Mouse (Mus musculus) embryonic fibroblast, embryonic 13.5 days (primary cell): ENCODE results near the gene Zfp667. TPM values are rescaled to one million over a fixed set of nuclear protein-coding genes. Genes with fewer than 3 reads are reported as not detected.
"Not testable (repeated sequence)": the region's sequence is repeated elsewhere in the genome, so short reads cannot be mapped to it uniquely, and the experiment has no call there.

Experiments
- H3K27ac ChIP-seq: 2 replicates; pipeline ENCODE4 v1.5.1; 2012; ENCODE audit warnings: low read length, control low read depth, inconsistent platforms; ENCODE audit not compliant: insufficient read depth
- H3K4me1 ChIP-seq: 2 replicates; pipeline ENCODE4 v1.6.1; 2011; ENCODE audit warnings: low read length; ENCODE audit not compliant: control insufficient read depth, insufficient read depth
- H3K4me3 ChIP-seq: 2 replicates; pipeline ENCODE4 v1.5.1; 2011; ENCODE audit warnings: mild to moderate bottlenecking, control low read depth, low read length; ENCODE audit not compliant: insufficient read depth
- CTCF ChIP-seq: IDR thresholded peaks from 2 replicates; pipeline ENCODE4 v1.5.1; 2011; ENCODE audit warnings: mild to moderate bottlenecking, control low read depth, low read length, moderate library complexity, borderline replicate concordance; ENCODE audit not compliant: insufficient read depth
- POLR2A ChIP-seq: IDR thresholded peaks from 2 replicates; pipeline ENCODE4 v1.6.1; 2011; ENCODE audit warnings: low read depth, mild to moderate bottlenecking, control low read depth, low read length, moderate library complexity
- polyA plus RNA-seq: library from polyadenylated mRNA; stranded (reverse); fragments of >200 nt; gene quantifications from 2 replicates; pipeline ENCODE4 v1.2.4, GENCODE M21; 2011; ENCODE audit warnings: low read depth; ENCODE audit not compliant: missing spikeins, insufficient read length

The Zfp667 gene
- polyA plus RNA-seq, 1 experiment = 4.1 TPM

DNA sequence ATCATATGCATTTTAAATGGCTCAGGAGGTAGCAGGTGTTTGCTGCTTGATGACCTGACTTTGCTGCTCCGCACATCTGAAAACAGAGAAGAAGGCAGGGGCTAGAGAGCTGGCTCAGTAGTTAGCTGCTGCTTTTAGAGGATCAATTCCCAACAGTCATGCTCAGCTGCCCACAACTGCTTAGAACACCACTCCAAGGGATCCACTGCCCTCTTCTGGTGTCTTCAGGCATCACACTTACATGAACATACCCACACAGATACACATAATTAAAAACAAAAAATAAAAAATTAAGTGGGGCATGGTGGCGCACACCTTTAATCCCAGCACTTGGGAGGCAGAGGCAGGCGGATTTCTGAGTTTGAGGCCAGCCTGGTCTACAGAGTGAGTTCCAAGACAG is 24.3 kb upstream of the Zfp667 start:
- TF ChIP-seq POLR2A (no peak), CTCF (no peak)
- no peaks in the 10 kb centered on the region for H3K4me1 ChIP-seq
- no peak overlapping the region for H3K4me3 ChIP-seq
- no peak overlapping the region for H3K27ac ChIP-seq

DNA sequence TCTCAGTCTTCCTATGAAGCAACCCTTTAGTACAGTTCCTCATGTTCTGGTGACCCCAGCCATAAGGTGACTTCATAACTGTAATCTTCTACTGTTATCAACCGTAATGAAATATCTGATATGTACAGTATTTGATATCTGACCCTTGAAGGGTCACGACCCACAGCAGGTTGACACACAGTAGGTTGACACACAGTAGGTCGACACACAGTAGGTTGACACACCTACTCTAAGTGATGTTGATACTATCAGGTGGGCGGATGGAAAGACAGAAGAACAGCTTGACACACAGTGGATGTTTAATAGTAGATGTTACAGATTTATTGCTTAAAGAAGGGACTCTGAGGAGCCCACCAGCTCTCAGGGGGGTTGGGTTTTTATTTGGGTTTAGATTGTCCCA is 23.4 kb upstream of the Zfp667 start:
- Histone ChIP-seq H3K4me3 (no peak overlapping the region), H3K27ac (no peak overlapping the region), H3K4me1 (no peaks in the 10 kb centered on the region)
- no peak for TF ChIP-seq CTCF
- TF ChIP-seq POLR2A = no peak

DNA sequence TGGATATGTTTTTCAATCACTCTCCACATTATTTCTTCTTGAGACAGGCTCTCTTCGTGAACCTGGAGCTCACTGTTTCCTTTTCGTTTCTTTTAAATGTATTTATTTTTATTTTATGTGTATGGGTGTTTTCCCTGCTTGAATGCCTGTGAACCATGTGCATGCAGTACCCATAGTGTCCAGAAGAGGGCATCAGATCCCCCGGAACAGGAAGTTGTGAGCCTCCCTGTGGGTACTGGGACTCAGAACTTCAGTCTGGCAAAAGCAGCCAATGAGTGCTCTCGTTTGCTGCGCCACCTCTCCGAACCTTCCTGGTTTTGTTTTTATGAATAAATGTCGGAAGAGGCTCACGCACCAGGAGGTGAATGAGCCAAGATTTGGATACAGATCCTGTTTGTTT is 20.7 kb upstream of the Zfp667 start:
- no peak for TF ChIP-seq POLR2A
- TF ChIP-seq CTCF = no peak
- H3K4me3 ChIP-seq = no peak overlapping the region
- H3K27ac ChIP-seq = no peak overlapping the region
- H3K4me1 ChIP-seq = no peaks in the 10 kb centered on the region

DNA sequence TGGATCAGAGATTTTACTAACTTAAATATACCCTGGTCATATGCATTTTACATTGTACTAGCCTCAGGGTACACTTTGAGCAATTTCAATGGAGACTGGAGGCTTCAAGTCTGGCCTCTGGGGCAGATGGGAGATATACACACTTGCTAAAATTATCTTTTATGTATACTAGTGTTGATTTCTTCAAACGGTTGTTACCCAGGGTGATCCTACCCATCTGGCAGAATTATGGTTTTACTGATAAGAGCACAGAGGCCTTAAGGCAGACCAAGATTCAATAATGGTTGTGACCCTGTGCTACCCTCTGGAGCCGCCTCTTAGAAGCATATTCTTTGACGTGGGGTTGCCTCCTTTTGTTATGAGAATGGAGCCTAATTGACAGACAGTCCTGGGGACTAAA is 8.5 kb upstream of the Zfp667 start:
- H3K27ac ChIP-seq = no peak overlapping the region
- H3K4me1 ChIP-seq = no peaks in the 10 kb centered on the region
- TF ChIP-seq POLR2A (no peak), CTCF (no peak)
- no peak overlapping the region for H3K4me3 ChIP-seq

DNA sequence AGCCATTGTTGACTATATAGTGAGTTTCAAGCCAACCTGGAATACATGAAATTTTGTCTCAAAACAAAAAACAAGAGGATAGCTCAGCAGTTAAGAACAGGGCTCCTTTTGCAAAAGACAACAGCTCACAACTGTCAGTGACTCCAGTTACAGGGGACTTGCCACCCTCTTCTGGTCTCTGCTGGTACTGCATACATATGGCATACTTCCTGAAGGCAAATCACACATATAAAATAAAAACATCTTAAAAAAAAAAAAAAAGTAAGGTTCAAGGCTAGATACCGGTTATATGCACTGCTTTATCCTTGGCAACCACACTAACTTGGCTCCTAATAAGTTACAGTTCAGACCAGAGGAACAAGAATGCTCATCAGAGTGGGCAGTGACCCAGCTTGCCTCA is 3.6 kb upstream of the Zfp667 start:
- peak overlapping the region; percentile 73 for H3K4me3 ChIP-seq
- no peak overlapping the region for H3K27ac ChIP-seq
- TF ChIP-seq POLR2A (no peak), CTCF (peak; percentile 40; the same call in 1 of the 2 replicates)
- peaks cover 2% of the 10 kb centered on the region; the same call in 1 of the 2 replicates for H3K4me1 ChIP-seq

DNA sequence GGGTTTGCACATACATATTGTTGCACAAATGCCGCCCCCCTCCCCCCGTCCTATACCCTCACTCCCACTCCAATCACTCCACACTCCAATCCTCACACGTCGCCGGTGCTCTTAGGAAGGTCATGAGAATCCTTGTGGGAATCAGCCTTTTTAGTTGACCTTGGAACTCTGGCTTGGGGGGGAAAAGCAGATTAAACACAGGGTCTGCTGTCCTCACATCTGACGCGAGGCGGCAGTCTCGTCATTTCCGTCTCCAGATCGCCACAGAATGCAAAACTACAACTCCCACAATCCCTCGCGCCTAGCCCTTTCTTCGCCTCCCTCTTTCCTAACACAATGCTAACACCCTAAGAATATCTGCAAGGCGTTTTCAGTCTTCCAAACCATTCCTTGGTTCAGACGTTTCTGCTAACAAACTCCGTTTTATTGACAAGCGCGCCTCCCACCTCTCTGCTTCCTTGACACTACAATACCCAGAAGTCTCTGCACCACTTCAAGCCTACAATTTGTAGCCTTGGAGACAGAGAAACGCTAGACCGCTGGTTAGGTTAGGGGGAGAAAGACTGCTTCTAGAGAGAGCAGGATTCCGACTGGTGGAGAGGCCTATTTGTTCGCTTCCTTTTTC is 2.8 kb upstream of the Zfp667 start:
- peaks cover 2% of the 10 kb centered on the region; the same call in 1 of the 2 replicates for H3K4me1 ChIP-seq
- H3K27ac ChIP-seq = peak overlapping the region; percentile 97
- TF ChIP-seq CTCF (peak; percentile 61; the same call in 1 of the 2 replicates), POLR2A (peak; percentile 46; the same call in 1 of the 2 replicates)
- H3K4me3 ChIP-seq = peak overlapping the region; percentile 73

DNA sequence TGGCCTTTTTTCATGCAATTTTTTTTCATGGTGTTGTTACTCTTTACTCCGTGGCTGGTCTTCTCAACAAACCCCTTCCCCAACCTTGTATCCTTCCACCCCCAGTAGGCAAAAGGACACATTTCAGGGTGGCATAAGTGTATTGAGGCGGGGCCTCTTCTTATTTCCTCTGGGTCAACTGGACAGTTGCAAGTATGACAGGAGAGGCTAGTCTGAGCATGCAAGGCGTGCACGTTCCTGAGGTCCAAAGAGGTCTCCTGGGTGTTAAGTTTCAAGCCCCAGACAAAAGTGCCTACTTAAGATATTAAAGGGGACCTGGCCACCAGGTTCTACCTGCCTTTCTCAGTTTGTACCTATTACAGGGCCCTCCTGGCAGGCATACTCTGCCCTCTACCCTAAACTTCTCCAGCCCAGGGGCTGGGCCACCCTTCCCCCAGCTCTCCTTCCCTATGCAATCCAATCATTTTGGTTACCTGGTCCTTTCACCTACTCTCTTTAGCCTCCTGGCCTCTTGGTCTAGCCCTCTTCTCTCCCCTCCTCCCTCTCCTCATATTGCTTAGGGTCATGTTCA is 1.9 kb upstream of the Zfp667 start:
- peaks cover 2% of the 10 kb centered on the region; the same call in 1 of the 2 replicates for H3K4me1 ChIP-seq
- H3K4me3 ChIP-seq = no peak overlapping the region
- no peak for TF ChIP-seq POLR2A
- TF ChIP-seq CTCF = no peak
- no peak overlapping the region for H3K27ac ChIP-seq

DNA sequence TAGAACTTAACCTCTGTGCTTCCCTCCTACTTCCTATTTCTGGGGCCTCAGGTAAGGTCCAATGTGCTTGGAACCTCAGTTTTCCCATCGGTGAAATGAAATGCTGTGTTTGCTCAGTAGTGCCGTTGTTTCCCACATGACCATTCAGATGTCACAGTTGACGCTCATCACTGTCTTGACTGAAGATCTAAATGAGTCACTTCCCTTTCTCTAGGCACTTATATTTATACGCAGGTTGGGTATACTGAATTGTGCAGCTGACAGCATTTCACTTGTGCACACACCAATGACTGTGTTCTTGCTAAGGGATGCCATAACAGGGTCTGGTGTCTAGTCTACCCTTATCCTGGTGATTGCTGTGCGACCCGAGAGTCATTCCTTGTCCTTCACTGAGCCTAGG is 1.0 kb upstream of the Zfp667 start:
- Histone ChIP-seq H3K27ac (0 out of 2 replicates have a peak overlapping the region, but pooled peaks have one; percentile 42), H3K4me1 (peaks cover 2% of the 10 kb centered on the region; the same call in 1 of the 2 replicates), H3K4me3 (no peak overlapping the region)
- TF ChIP-seq POLR2A = no peak
- TF ChIP-seq CTCF = no peak

DNA sequence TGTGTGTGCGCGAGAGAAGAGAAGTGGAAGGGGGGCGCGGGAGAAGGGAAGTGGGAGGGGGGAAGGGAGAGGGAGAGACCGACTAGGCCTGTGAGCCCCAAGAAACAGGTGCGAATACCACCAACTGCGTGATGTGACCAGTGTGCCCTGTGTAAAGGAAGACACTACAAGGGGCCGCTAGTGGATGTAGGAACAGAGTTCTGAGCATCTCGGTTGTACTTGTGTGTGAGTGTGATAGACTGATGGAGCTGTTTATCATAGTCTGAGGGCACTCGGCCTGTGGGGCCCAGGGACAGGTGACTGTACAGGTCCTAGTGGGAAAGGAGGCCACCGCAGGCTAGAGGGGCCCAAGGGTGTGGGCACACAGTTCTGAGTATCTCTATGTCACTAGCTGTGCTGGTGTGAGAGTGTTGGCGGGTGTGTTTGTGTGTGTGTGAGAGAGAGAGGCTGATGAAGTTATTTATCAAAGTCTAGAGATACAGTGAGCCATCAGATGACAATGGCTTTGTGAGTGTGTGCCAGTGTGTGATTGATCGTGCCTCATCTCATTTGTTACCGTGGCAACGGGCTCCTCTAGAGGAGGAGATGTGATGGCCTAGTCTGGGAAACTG is 647 bp downstream of the Zfp667 start:
- Histone ChIP-seq H3K4me1 (peaks cover 2% of the 10 kb centered on the region; the same call in 1 of the 2 replicates), H3K4me3 (peak overlapping the region; percentile 54), H3K27ac (no peak overlapping the region)
- TF ChIP-seq CTCF (no peak), POLR2A (no peak)

DNA sequence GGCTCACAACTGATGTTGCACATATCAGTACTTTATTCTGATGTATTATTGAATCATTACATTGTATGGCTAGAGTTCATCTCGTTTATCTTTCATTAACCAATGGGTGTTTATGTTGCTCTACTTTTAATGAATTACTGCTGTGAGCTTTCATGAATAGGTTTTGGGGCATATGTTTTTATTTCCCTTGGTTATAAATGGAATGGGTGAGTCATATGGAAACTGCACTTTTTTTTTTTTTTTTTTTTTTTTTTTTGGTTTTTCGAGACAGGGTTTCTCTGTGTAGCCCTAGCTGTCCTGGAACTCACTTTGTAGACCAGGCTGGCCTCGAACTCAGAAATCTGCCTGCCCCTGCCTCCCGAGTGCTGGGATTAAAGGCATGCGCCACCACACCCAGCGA is 4.7 kb downstream of the Zfp667 start:
- H3K4me1 ChIP-seq, H3K27ac ChIP-seq, H3K4me3 ChIP-seq: not testable (repeated sequence)

DNA sequence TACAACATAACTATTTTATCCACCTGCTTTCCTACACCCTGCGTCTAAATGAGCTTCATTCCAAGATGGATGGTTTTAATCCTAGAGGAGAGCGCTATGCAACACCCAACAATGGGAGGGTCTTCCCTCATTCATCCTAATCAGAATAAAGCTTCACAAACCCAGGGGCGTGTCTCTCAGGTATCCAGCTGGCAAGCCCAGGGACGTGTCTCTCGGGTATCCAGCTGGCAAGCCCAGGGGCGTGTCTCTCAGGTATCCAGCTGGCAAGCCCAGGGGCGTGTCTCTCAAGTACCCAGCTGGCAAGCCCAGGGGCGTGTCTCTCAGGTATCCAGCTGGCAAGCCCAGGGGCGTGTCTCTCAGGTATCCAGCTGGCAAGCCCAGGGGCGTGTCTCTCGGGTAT is 14.4 kb downstream of the Zfp667 start:
- not testable (repeated sequence) for H3K4me1 ChIP-seq, H3K4me3 ChIP-seq, H3K27ac ChIP-seq
